Mouse (Mus musculus) liver (tissue): ENCODE results near the gene Abi1.
A peak's percentile ranks its signal among the peaks of the same experiment; 100 is the strongest.
"Not testable (repeated sequence)": the region's sequence is repeated elsewhere in the genome, so short reads cannot be mapped to it uniquely, and the experiment has no call there.

Source experiments
- DNase-seq: peaks from one replicate; pipeline ENCODE4 v3.0.0-alpha.2; 2020; ENCODE audit warnings: mixed read lengths

Abi1 gene

GRCm38 (mm10) chr2:23028826-23029225 is 11.2 kb downstream of the Abi1 start:
- DNase-seq = no peak

GRCm38 (mm10) chr2:23026379-23026778 is 13.7 kb downstream of the Abi1 start:
- no peak for DNase-seq

GRCm38 (mm10) chr2:23023714-23024282 is 16.2 kb downstream of the Abi1 start:
- no peak for DNase-seq

- DNase-seq = no peak
These were observed 17.0 kb downstream of the Abi1 start for GRCm38 (mm10) chr2:23023023-23023422.

GRCm38 (mm10) chr2:23021721-23022120 is 18.3 kb downstream of the Abi1 start:
- DNase-seq = peak; percentile 74

- no peak for DNase-seq
These were observed 18.7 kb downstream of the Abi1 start for GRCm38 (mm10) chr2:23021320-23021719.

- no peak for DNase-seq
These were observed 20.9 kb downstream of the Abi1 start for GRCm38 (mm10) chr2:23019170-23019569.

- DNase-seq = no peak
These were observed 23.9 kb downstream of the Abi1 start for GRCm38 (mm10) chr2:23016121-23016520.

- DNase-seq = no peak
These were observed 24.7 kb downstream of the Abi1 start for GRCm38 (mm10) chr2:23015335-23015734.

- not testable (repeated sequence) for DNase-seq
These were observed 25.1 kb downstream of the Abi1 start for GRCm38 (mm10) chr2:23014935-23015334.

GRCm38 (mm10) chr2:23008256-23008655 is 31.8 kb downstream of the Abi1 start:
- DNase-seq = no peak

GRCm38 (mm10) chr2:23007577-23007976 is 32.5 kb downstream of the Abi1 start:
- DNase-seq = no peak

GRCm38 (mm10) chr2:23007149-23007548 is 32.9 kb downstream of the Abi1 start:
- DNase-seq = no peak

GRCm38 (mm10) chr2:23006219-23006618 is 33.8 kb downstream of the Abi1 start:
- DNase-seq = no peak

- DNase-seq = no peak
These were observed 37.4 kb downstream of the Abi1 start for GRCm38 (mm10) chr2:23002637-23003036.

GRCm38 (mm10) chr2:22999620-23000019 is 40.4 kb downstream of the Abi1 start:
- no peak for DNase-seq

- DNase-seq = no peak
These were observed 41.2 kb downstream of the Abi1 start for GRCm38 (mm10) chr2:22998804-22999203.

- no peak for DNase-seq
These were observed 42.0 kb downstream of the Abi1 start for GRCm38 (mm10) chr2:22998015-22998414.

- DNase-seq = no peak
These were observed 44.0 kb downstream of the Abi1 start for GRCm38 (mm10) chr2:22996071-22996470.

GRCm38 (mm10) chr2:22985973-22986657 is 53.9 kb downstream of the Abi1 start:
- DNase-seq = no peak

GRCm38 (mm10) chr2:22977387-22977973 is 62.6 kb downstream of the Abi1 start:
- DNase-seq = no peak

GRCm38 (mm10) chr2:22962970-22963369 is 77.1 kb downstream of the Abi1 start:
- DNase-seq = no peak

GRCm38 (mm10) chr2:22962242-22962641 is 77.8 kb downstream of the Abi1 start:
- DNase-seq = no peak

- no peak for DNase-seq
These were observed 78.4 kb downstream of the Abi1 start for GRCm38 (mm10) chr2:22961681-22962080.
